Mouse (Mus musculus) lung, embryonic 15.5 days (tissue): ENCODE results near the gene Plxna1. TPM values are rescaled to one million over a fixed set of nuclear protein-coding genes. Genes with fewer than 3 reads are reported as not detected.

ENCODE experiments used
- ATAC-seq: fragments of 200-750 bp; cut with Nextera tagmentation; 2 replicates; pipeline ENCODE4 v1.8.0; 2017; ENCODE audit warnings: moderate number of reproducible peaks, borderline replicate concordance; ENCODE audit not compliant: low FRiP score, low TSS enrichment; ENCODE audit errors: extremely low read depth
- H3K27ac ChIP-seq: fragments of 300-500 bp; sonication (generic); 2 replicates; pipeline ENCODE4 v1.5.1; 2015; ENCODE audit warnings: moderate library complexity, mild to moderate bottlenecking, inconsistent platforms
- H3K27me3 ChIP-seq: fragments of 300-500 bp; sonication (generic); 2 replicates; pipeline ENCODE4 v1.6.1; 2015; ENCODE audit warnings: inconsistent platforms
- H3K36me3 ChIP-seq: fragments of 300-500 bp; sonication (generic); 2 replicates; pipeline ENCODE4 v1.6.1; 2015; ENCODE audit warnings: inconsistent platforms
- H3K4me1 ChIP-seq: fragments of 300-500 bp; sonication (generic); 2 replicates; pipeline ENCODE4 v1.6.1; 2015; ENCODE audit warnings: inconsistent platforms
- H3K4me2 ChIP-seq: fragments of 300-500 bp; sonication (generic); 2 replicates; pipeline ENCODE4 v1.6.1; 2015; ENCODE audit warnings: inconsistent platforms, mild to moderate bottlenecking, moderate library complexity
- H3K4me3 ChIP-seq: fragments of 300-500 bp; sonication (generic); 2 replicates; pipeline ENCODE4 v1.5.1; 2015; ENCODE audit warnings: mild to moderate bottlenecking, inconsistent platforms
- H3K9ac ChIP-seq: fragments of 300-500 bp; sonication (generic); 2 replicates; pipeline ENCODE4 v1.6.1; 2015; ENCODE audit warnings: inconsistent platforms
- H3K9me3 ChIP-seq: fragments of 300-500 bp; sonication (generic); 2 replicates; pipeline ENCODE4 v1.6.1; 2016; ENCODE audit warnings: inconsistent platforms
- WGBS: fragments of 180-500 bp; shearing (Covaris S2); methylation state at CpG from one replicate; pipeline ENCODE4 v1.1.7; 2015; 5-methylcytosine and 5-hydroxymethylcytosine counted together
- polyA plus RNA-seq: library from polyadenylated mRNA; unstranded; fragments of >200 nt; fragmentation: Nextera tagmentation; extraction: Ambion mirVana; gene quantifications from 2 replicates; pipeline ENCODE4 v1.2.1, GENCODE M21; 2015

Plxna1 gene
- polyA plus RNA-seq, 1 experiment from 2014 or later: 25.1 TPM

DNA sequence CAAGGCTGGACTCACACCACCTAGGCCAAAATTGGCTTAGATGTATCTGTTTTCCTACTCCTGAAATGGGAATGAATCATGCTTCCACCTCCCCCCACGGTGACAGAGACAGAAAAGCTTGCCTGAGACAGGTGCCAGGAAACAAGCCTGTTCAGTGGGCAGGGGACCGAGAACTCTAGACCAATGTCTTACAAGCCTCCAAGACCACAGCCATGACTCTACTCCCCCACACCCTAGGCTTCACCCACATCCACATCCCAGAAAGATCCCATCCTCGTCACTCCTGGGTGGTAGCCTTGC is 17.0 kb downstream of the Plxna1 start:
- peak overlapping the region; percentile 5 for H3K9ac ChIP-seq
- H3K9me3 ChIP-seq: no peaks in the 10 kb centered on the region
- no peaks in the 10 kb centered on the region for H3K27me3 ChIP-seq
- H3K36me3 ChIP-seq: peaks cover 60% of the 10 kb centered on the region
- peak overlapping the region; percentile 41 for H3K4me2 ChIP-seq
- H3K4me3 ChIP-seq: no peak overlapping the region
- H3K4me1 ChIP-seq: peaks cover 27% of the 10 kb centered on the region
- ATAC-seq: no peak
- WGBS: 43% methylated on average over 3 of the region's 3 CpGs
- peak overlapping the region; percentile 94 for H3K27ac ChIP-seq

GRCm38 (mm10) chr6:89344613-89345485 is 17.6 kb downstream of the Plxna1 start:
- Histone ChIP-seq H3K4me3 (no peak overlapping the region), H3K4me2 (peak overlapping the region; percentile 41), H3K36me3 (peaks cover 64% of the 10 kb centered on the region), H3K27ac (peak overlapping the region; percentile 94), H3K4me1 (peaks cover 26% of the 10 kb centered on the region), H3K9me3 (no peaks in the 10 kb centered on the region), H3K27me3 (no peaks in the 10 kb centered on the region), H3K9ac (peak overlapping the region; percentile 5; the same call in 1 of the 2 replicates)
- peak; percentile 94 for ATAC-seq
- 21% methylated on average over 10 of the region's 10 CpGs for WGBS

GRCm38 (mm10) chr6:89341981-89342380 is 20.4 kb downstream of the Plxna1 start:
- Histone ChIP-seq H3K9ac (no peak overlapping the region), H3K4me3 (no peak overlapping the region), H3K27ac (no peak overlapping the region), H3K9me3 (no peaks in the 10 kb centered on the region), H3K36me3 (peaks cover 72% of the 10 kb centered on the region), H3K4me1 (peaks cover 28% of the 10 kb centered on the region), H3K4me2 (no peak overlapping the region), H3K27me3 (no peaks in the 10 kb centered on the region)
- WGBS: 69% methylated on average over 4 of the region's 4 CpGs
- ATAC-seq: no peak

DNA sequence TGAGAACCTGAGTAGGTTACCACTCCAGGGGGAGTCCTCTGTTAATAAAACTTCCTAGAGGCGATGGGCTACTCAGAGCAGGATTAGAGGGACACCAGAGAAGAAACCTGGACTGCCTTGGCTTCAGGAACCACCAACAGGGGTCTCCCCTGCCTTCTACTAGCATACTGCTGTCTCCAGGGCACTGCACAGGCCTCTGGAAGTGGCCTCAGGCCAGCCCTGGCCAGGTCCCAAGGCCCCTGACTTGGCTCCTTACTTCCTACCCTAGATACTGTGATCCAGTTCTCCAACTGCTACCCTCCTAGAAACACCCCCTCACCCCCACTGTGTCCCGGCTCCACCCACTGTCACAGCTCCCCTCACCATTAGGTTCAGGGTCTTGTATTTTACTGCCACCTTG is 23.0 kb downstream of the Plxna1 start:
- H3K4me3 ChIP-seq: no peak overlapping the region
- H3K36me3 ChIP-seq: peaks cover 84% of the 10 kb centered on the region
- 0 out of 2 replicates have a peak overlapping the region, but pooled peaks have one; percentile 1 for H3K27ac ChIP-seq
- no peaks in the 10 kb centered on the region for H3K9me3 ChIP-seq
- no peak overlapping the region for H3K9ac ChIP-seq
- H3K27me3 ChIP-seq: no peaks in the 10 kb centered on the region
- peak; percentile 39; the same call in 1 of the 2 replicates for ATAC-seq
- H3K4me2 ChIP-seq: no peak overlapping the region
- H3K4me1 ChIP-seq: peaks cover 9% of the 10 kb centered on the region
- WGBS: 73% methylated on average over 2 of the region's 2 CpGs

GRCm38 (mm10) chr6:89338733-89339132 is 23.7 kb downstream of the Plxna1 start:
- WGBS: 90% methylated on average over 8 of the region's 8 CpGs
- H3K27ac ChIP-seq: no peak overlapping the region
- H3K9ac ChIP-seq: no peak overlapping the region

DNA sequence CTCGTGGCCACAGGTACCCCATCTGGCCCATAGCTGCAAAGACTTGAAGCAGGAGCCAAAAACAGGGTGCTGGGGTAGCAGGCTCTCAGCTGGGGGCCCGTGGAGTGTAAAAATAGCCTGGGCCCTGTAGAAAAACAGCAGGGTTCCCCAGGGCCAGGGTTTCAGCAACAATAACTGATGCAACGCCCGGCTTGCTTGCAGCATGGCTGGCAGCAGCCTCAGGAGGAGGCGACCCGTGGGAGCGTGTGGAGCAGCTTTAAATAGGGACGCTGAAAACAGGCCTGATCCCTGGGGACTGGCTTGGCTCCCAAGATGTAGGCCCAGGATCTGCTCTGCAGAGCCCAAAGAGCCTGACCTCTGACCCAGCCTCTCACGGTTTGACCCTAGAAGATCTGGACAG is 24.8 kb downstream of the Plxna1 start:
- H3K4me3 ChIP-seq: no peak overlapping the region
- H3K4me1 ChIP-seq: peaks cover 5% of the 10 kb centered on the region; the same call in 1 of the 2 replicates
- 90% methylated on average over 9 of the region's 9 CpGs for WGBS
- no peak overlapping the region for H3K4me2 ChIP-seq
- H3K27ac ChIP-seq: no peak overlapping the region
- ATAC-seq: no peak
- H3K9me3 ChIP-seq: no peaks in the 10 kb centered on the region
- no peak overlapping the region for H3K9ac ChIP-seq
- H3K36me3 ChIP-seq: peaks cover 89% of the 10 kb centered on the region
- H3K27me3 ChIP-seq: no peaks in the 10 kb centered on the region

More at GRCm38 (mm10) chr6:89338733-89339132, 23.7 kb downstream of the Plxna1 start:
- H3K27me3 ChIP-seq: no peaks in the 10 kb centered on the region
- H3K9me3 ChIP-seq: no peaks in the 10 kb centered on the region
- H3K36me3 ChIP-seq: peaks cover 89% of the 10 kb centered on the region
- no peak for ATAC-seq
- H3K4me3 ChIP-seq: no peak overlapping the region
- H3K4me1 ChIP-seq: peaks cover 5% of the 10 kb centered on the region; the same call in 1 of the 2 replicates
- H3K4me2 ChIP-seq: no peak overlapping the region

DNA sequence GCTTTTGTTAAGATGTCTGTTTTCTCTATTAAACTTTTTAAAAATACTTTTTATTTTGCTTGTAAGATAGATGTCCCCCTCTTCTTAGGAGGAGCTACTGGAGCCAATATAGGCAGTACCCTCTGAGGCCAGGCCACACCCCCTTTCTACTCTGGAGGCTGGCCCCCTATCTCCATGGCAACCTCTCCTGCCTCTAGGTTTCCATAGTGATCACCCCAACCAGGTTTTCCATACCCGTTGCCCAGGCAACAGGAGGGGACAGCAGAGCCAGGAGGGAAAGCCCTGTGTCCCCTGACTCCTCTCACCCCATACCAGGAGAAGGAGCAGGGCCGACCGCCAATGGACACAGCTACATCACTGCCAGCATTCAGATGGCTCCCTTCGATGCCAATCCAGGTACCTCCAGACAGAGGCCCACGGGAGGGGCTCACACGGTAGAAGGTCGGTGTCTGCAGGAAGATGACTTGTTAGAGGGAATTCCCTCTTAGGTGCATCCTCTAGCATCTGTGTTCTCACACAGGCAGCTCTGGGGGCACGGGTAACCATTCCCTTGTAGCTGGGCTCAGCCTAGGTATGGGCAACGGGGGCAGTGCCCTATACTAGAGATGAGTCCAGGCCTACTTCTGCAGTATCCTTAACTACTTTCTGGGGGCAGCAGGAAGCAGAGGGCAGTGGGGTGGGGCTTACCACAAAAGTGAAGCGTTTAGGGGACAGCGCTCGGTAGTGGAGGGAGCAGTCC is 28.3 kb downstream of the Plxna1 start:
- Histone ChIP-seq H3K27ac (no peak overlapping the region), H3K36me3 (peaks cover 90% of the 10 kb centered on the region), H3K4me3 (no peak overlapping the region), H3K4me1 (no peaks in the 10 kb centered on the region), H3K9ac (no peak overlapping the region), H3K27me3 (no peaks in the 10 kb centered on the region), H3K9me3 (no peaks in the 10 kb centered on the region), H3K4me2 (no peak overlapping the region)
- WGBS: 80% methylated on average over 12 of the region's 12 CpGs
- ATAC-seq: no peak

- ATAC-seq: no peak
- peaks cover 78% of the 10 kb centered on the region for H3K36me3 ChIP-seq
- H3K4me1 ChIP-seq: no peaks in the 10 kb centered on the region
- no peaks in the 10 kb centered on the region for H3K9me3 ChIP-seq
- H3K27me3 ChIP-seq: no peaks in the 10 kb centered on the region
- no peak overlapping the region for H3K4me3 ChIP-seq
- 89% methylated on average over 10 of the region's 10 CpGs for WGBS
- no peak overlapping the region for H3K27ac ChIP-seq
- H3K9ac ChIP-seq: no peak overlapping the region
- H3K4me2 ChIP-seq: no peak overlapping the region
Measured at GRCm38 (mm10) chr6:89330957-89331356, 31.5 kb downstream of the Plxna1 start.

- Histone ChIP-seq H3K36me3 (peaks cover 69% of the 10 kb centered on the region), H3K9ac (no peak overlapping the region), H3K4me2 (no peak overlapping the region), H3K4me1 (no peaks in the 10 kb centered on the region), H3K9me3 (no peaks in the 10 kb centered on the region), H3K4me3 (no peak overlapping the region), H3K27me3 (no peaks in the 10 kb centered on the region), H3K27ac (no peak overlapping the region)
- no peak for ATAC-seq
- WGBS: 79% methylated on average over 4 of the region's 4 CpGs
Measured at GRCm38 (mm10) chr6:89328634-89329033, 33.8 kb downstream of the Plxna1 start.

DNA sequence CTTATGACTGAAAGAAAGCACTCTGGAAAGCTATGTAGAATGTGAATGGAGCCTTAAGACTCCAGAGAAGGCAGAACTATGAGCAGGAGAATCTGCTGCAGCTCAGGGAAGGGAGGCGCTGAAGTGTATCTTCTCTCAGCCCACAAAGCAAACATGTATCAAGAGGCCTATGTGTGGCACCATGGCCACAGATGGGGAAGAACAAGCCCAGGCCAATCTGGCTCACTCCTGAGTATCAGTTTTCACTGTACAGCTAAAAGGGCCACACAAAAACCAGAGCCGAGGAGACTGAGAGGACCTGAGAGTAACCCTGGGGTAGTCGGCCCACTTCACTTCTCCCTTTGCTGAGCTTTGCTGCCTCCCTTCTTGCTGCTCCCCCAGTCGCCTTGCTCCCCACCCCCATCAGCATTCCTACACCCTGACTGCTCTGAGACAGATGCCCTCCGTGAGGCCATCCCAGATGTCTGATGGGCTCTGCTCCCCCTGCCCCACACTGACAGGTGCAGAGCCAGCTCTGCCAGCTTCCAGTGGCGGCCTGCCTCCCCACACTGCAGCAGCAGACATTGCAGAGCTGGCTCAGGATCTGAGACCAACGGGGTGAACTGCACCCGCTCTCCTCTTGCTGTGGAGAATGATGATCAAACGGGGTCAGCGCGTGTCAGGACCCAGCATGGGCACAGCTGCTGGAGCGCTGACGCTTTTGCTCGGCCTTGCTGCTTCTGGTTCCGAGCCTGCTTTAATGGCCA is 34.5 kb downstream of the Plxna1 start:
- 62% methylated on average over 15 of the region's 15 CpGs for WGBS
- H3K9me3 ChIP-seq: no peaks in the 10 kb centered on the region
- H3K27me3 ChIP-seq: no peaks in the 10 kb centered on the region
- H3K9ac ChIP-seq: no peak overlapping the region
- H3K4me2 ChIP-seq: no peak overlapping the region
- no peak overlapping the region for H3K27ac ChIP-seq
- no peaks in the 10 kb centered on the region for H3K4me1 ChIP-seq
- no peak for ATAC-seq
- peaks cover 69% of the 10 kb centered on the region for H3K36me3 ChIP-seq
- H3K4me3 ChIP-seq: no peak overlapping the region

DNA sequence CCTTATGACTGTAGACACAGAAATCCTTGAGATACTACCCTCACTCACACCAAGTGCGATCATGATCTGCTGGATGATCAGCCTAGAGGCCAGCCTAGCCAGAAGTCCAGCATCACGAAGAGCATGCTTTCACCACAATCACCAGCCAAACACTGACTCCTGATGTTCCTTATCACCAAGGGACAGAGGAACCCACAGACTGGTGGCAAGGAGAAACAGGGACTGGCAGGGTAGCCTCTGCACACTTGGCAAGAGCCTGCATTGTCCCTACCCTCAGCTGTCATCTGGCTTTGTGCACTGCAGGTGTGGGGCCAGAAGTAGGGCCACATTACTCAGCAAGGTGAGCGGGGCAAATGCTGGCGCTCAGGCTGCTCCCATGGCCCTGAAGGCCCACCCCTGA is 37.6 kb downstream of the Plxna1 start:
- H3K9ac ChIP-seq: no peak overlapping the region
- 89% methylated on average over 4 of the region's 4 CpGs for WGBS
- H3K9me3 ChIP-seq: no peaks in the 10 kb centered on the region
- no peak overlapping the region for H3K4me2 ChIP-seq
- no peak for ATAC-seq
- H3K27ac ChIP-seq: no peak overlapping the region
- H3K4me3 ChIP-seq: no peak overlapping the region
- peaks cover 64% of the 10 kb centered on the region for H3K36me3 ChIP-seq
- no peaks in the 10 kb centered on the region for H3K4me1 ChIP-seq
- no peaks in the 10 kb centered on the region for H3K27me3 ChIP-seq
